Mouse (Mus musculus): ENCODE measurements around the gene Gm21987.

Gm21987 gene

DNA sequence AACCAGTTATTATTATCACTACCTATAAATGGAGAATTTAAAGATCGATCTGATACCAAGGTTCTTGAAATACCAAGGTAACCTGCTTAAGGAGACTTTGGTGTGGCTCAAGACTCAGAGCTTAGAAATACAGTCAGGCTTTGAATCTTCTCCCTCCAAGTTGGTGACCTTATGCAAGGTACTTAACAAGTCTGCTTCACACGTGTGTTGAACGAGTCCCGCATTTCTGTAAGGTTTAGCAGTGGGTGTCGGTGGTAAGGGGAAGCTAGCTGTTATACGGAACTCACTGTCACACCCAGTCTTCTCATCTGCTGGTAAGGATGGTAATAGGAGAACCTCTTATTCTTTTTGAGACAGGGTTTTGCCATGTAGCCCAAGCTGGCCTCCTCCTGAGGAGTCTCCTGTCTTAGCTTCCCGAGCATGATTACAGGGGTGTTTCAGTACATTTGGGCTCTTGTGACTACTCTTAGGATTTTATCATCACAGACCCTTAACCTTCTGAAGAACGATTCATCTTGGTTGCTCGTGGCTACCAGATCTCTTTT is 1.4 kb downstream of the Gm21987 start:
- in situ Hi-C loops (cut with MboI, MseI), result no loop called here

DNA sequence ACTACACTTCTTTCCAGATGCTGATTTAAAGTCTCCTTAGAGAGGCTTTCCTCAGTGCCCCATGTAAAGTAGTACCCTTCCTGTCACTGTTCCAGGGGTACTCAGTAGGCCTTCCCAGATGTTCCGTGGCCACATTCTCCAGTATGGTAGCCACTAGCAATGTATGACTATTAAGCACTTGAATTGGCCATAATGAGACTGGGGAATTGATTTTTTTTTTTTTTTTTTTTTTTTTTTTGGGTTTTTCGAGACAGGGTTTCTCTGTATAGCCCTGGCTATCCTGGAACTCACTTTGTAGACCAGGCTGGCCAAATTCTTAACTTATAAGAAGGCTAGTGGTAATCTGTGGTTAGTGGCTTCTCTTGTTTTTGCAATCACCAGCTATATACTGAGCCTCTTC is 3.0 kb downstream of the Gm21987 start:
- in situ Hi-C loops (cut with MboI, MseI), result no loop called here

GRCm38 (mm10) chr16:38350361-38350855 is 3.6 kb downstream of the Gm21987 start:
- in situ Hi-C loops (cut with MboI, MseI), result no loop called here

DNA sequence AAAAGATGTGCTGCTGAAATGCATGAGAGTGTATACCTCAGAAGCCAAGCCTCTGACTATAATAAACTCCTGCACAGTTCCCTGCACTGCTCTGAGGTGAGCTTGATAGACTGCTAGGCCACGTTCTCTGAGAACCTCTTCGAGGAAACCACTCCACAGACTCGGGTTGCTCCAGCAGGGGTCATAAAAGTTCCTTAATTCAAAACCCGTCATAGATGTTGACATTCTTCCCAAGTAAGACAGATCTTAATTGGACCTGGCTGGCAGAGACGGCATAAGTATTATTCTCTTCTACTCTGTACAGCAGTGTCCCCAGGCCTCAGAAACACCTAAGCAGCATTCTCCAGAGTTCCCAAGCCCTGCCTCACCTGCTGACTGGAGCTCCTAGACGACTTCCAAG is 4.1 kb downstream of the Gm21987 start:
- in situ Hi-C loops (cut with MboI, MseI), result no loop called here

- in situ Hi-C loops (cut with MboI, MseI), result no loop called here
Measured at GRCm38 (mm10) chr16:38352031-38352430, 5.2 kb downstream of the Gm21987 start.

- in situ Hi-C loops (cut with MboI, MseI), result no loop called here
Measured at GRCm38 (mm10) chr16:38352851-38353250, 6.0 kb downstream of the Gm21987 start.

- in situ Hi-C loops (cut with MboI, MseI), result no loop called here
Measured at GRCm38 (mm10) chr16:38353642-38354041, 6.8 kb downstream of the Gm21987 start.

- in situ Hi-C loops (cut with MboI, MseI), result no loop called here
Measured at GRCm38 (mm10) chr16:38354185-38354913, 7.5 kb downstream of the Gm21987 start.

GRCm38 (mm10) chr16:38358256-38358812 is 11.5 kb downstream of the Gm21987 start:
- in situ Hi-C loops (cut with MboI, MseI), result loop anchor here in 1 of 2 experiments (5.0 kb wide), 1 partner anchor 124 kb away; no protein-coding TSS in a partner anchor

DNA sequence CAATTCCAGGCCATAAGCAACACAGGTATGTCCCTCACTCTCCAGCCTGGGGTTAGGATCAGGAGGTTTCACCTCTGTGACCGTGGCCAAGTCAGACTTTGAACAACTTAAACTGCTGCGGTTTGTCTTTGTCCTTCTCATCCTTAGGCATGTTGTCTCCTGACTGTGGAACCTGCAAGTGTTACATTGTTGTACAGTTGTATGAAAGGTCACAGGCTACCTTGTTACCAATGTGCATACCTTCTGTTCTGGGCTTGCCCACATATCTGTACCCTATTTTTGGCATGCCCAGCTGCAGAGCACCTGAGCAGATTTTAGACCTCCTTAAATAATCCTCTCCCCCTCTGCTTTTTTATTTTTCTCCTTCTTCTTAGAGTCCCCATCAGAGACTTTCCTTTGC is 12.4 kb downstream of the Gm21987 start:
- in situ Hi-C loops (cut with MboI, MseI), result loop anchor here in 1 of 2 experiments (5.0 kb wide), 1 partner anchor 123 kb away; no protein-coding TSS in a partner anchor

GRCm38 (mm10) chr16:38359857-38360256 is 13.0 kb downstream of the Gm21987 start:
- in situ Hi-C loops (cut with MboI, MseI), result loop anchor here in 1 of 2 experiments (5.0 kb wide), 1 partner anchor 122 kb away; no protein-coding TSS in a partner anchor

GRCm38 (mm10) chr16:38360317-38360716 is 13.5 kb downstream of the Gm21987 start:
- in situ Hi-C loops (cut with MboI, MseI), result no loop called here

GRCm38 (mm10) chr16:38361933-38362332 is 15.1 kb downstream of the Gm21987 start, which contains the start of gene Popdc2:
Gene Popdc2 (plus strand): TSS chr16:38362209.
- in situ Hi-C loops (cut with MboI, MseI), result no loop called here

GRCm38 (mm10) chr16:38362493-38363255 is 15.8 kb downstream of the Gm21987 start:
- in situ Hi-C loops (cut with MboI, MseI), result no loop called here

GRCm38 (mm10) chr16:38363256-38363595 is 16.4 kb downstream of the Gm21987 start:
- in situ Hi-C loops (cut with MboI, MseI), result no loop called here

GRCm38 (mm10) chr16:38363657-38364056 is 16.8 kb downstream of the Gm21987 start:
- in situ Hi-C loops (cut with MboI, MseI), result no loop called here

GRCm38 (mm10) chr16:38365390-38365789 is 18.6 kb downstream of the Gm21987 start:
- in situ Hi-C loops (cut with MboI, MseI), result no loop called here

DNA sequence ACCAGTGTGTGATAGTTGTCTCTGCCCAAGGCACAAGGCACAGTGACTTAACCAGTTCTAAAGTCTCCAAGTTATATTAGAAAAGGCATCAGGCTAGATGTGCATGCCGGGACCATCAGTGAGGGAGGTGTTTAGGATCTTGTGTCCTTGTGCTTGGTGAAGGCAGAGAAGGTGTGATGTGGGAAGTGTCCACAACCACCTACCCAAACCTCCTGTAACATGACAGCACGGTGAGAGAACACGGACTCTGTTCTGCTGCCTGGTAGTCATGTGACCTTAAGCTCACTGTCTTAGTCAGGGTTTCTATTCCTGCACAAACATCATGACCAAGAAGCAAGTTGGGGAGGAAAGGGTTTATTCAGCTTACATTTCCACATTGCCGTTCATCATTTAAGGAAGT is 19.4 kb downstream of the Gm21987 start:
- in situ Hi-C loops (cut with MboI, MseI), result no loop called here

DNA sequence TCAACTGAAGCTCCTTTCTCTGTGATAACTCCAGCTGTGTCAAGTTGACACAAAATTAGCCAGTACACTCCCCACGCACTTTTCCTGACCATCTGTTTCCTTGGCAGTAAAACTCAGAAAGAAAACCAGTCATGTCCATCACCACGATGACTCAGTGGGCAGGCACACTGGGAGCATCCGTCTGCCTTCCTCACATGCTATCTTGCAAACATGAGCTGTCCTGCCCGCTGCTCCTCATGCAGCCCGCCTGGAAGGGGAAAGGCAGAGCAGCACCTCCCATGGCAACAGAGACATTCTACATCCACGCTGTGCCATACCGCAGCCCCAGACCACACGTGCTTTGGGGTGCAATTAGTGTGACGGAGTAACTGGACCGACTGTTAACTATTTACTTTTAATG is 21.5 kb downstream of the Gm21987 start:
- in situ Hi-C loops (cut with MboI, MseI), result no loop called here

DNA sequence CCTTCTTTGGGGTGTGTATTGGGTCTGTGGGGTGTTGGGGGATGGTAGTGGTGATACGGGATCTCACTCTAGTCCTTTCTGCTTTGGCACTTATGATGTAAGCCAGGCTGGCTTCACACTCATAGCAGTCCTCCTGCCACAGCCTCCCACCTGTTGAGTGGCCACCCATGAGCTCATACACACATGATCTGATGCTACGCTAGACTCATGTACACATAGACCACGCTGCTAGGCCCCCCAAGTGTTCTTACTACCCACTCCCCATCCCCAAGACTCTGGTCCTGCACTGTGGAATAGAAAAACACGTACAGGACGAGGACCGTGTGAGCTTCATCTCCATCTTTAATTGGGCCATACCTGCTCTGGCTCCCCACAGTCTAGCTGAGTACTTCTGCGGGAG is 22.2 kb downstream of the Gm21987 start:
- in situ Hi-C loops (cut with MboI, MseI), result no loop called here

GRCm38 (mm10) chr16:38369431-38369830 is 22.6 kb downstream of the Gm21987 start:
- in situ Hi-C loops (cut with MboI, MseI), result no loop called here

DNA sequence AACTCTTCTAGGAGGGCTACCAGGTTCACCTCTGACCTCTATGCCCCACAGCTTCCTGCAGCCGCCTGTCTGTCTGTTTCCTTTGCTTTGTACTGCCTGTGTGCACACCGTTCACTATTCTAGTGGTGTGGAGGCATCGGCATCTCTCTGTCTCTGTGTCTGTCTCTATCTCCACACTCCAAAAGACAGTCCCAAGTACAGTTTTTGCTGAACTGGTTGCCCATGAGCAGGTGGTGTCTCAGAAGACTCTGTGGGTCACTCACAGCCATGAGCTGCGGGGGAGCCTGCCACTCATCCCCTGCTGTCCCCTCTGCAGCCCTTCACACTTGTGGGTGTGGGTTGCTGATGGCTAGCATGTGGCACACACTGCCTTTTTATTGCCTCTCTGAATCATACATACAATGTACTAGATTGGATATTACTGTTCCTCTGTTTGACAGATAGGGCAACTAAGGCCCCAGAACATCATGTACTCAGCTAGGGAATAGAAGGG is 23.2 kb downstream of the Gm21987 start:
- in situ Hi-C loops (cut with MboI, MseI), result no loop called here

All from T-helper 17 cell (primary cell).